Mouse (Mus musculus): Measurements from ENCODE around the gene Cntn1. TPM values are rescaled to one million over a fixed set of nuclear protein-coding genes. Genes with fewer than 3 reads are reported as not detected.
A peak's percentile ranks its signal among the peaks of the same experiment; 100 is the strongest.

Gene Cntn1
- total RNA-seq (2021), result 1 to 10 TPM; 4.4 to 7.2 TPM
- long read RNA-seq, experiment 1, full-length matches to known transcripts, result 1 of 3 reads
- long read RNA-seq, experiment 1, partial matches to known transcripts, result 1 of 3 reads
- long read RNA-seq, experiment 1, other reads (novel, unspliced or antisense), result 1 of 3 reads
- long read RNA-seq, experiment 2, full-length matches to known transcripts, result 2 of 2 reads
- long read RNA-seq, experiment 2, partial matches to known transcripts, result 0 of 2 reads
- long read RNA-seq, experiment 2, other reads (novel, unspliced or antisense), result 0 of 2 reads

DNA sequence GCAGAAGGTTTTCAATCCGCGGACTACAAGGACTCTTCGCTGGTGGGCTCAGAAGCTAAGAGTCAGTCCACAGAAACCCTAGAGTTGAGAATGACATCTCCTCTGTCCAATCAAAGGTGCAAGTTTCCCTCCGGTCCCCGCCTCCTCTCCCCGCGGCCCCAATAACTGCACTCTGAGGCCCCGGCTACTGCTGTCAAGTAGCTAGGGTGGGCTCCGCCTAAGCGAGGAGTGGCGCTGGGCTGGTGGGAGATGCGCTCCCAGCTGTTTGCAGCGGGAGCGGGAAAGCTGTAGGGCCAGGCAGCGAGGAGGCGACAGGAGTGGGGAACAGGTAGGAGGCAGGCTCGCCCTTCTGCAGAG lies at the start of gene Cntn1:
Cntn1 (plus strand) TSS at position 170 of the 357 bp plus-strand sequence.
- DNase-seq, result peak; percentile 43

DNA sequence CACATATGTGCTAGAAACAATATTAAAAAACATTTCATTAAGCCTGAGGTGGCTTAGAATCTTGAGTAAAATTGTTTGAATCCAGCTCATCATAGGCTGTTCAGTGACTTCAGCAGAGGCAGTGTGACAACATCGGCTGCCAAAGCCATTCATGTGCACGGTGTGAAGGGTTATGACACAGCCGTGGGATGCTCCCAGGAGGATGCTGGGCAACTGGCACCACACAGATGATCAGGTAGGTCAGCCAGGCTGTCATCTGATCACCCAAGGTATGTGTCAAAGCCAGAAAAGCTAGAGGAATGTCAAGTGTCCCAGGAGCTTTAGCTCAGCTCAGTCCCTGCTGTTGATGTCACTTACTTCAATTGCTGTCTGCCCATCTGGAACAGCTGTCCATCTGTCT lies 49.5 kb upstream of the Cntn1 start:
- DNase-seq, result no peak

DNA sequence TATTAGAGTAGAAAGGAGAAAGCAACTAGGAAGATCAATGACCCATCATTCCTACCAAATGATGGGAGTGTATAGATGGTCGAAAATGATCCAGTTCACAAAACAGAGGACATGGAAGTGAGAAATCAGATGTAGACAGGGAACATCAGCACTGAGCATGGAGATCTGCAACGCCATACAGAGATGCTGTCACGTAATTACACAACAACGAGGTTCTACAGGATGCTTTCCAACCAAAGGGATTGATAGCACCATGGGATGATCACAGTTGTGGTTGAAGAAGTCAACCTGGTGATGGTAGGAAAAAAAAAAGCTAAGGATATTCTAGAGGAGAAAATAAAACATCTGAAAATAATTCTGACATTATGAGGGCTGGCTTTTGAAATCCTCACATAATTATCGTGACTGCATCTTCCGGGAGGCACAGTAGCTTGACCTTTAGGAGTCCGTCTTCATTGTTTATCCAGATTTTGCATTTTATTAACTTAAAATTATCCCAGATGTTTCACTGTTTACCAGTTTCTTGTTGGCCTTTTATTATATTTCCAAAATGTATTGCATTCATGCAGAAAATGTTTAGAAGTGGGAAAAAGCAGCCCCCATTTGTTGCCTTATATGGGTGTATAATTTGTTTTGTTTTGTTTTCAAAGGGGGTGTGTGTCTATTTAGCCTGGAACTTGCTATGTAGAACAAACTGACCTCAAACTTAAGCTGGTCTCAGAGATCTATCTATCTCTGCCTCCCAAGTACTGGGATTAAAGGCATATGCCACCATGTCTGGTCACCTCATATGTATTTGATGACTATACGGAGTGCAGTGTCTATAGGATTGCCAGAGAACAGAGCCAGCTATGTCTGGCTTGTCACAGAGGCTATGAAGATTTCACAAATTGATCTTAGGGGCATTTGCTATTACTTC lies 38.5 kb upstream of the Cntn1 start:
- no peak for DNase-seq

- DNase-seq, result no peak
Measured at GRCm38 (mm10) chr15:92034111-92034510, 16.9 kb upstream of the Cntn1 start.

GRCm38 (mm10) chr15:92042538-92042937 lies 8.4 kb upstream of the Cntn1 start:
- DNase-seq, result no peak

- no peak for DNase-seq
Measured at GRCm38 (mm10) chr15:92046042-92046441, 4.9 kb upstream of the Cntn1 start.

DNA sequence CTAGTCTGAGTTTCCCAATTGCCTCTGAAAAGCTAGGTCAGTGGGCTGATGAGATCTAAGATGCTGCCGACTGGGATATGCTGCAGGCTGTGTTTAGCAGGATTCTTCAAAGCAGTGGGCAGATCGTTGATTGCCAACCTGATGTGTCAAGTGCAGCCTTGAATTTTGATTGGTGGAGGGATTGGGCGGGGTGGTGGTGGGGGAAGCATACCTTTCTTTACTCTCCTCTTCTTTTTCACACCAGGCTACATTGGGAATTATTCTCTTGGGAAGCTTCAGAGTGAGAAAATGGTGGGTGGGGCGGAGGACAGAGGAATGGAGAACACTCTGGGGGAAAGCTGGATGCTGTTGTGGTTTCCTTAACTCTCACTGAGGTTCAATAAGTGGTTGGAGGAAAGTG lies 2.9 kb upstream of the Cntn1 start:
- DNase-seq, result no peak

DNA sequence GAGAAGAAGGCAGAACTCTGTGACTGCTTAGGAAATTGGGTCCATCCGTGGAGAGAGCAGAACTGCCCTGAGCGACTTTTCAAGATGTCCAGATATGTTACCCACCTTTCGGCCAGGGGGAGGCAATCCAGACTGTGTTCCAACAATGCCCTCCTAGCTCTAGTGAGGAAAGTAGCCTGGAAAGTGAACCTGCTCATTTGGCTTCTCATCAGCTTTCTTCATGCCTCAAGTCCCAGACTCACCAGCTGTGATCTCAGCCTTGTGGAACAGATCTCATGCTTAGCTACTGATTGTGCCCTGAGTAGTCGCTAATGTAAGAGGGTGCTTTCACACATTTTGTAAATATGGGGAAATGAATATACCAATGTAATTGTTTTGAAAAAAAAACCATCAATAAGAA lies 2.4 kb upstream of the Cntn1 start:
- no peak for DNase-seq

- DNase-seq, result peak; percentile 29
Measured at GRCm38 (mm10) chr15:92051353-92052132, 578 bp downstream of the Cntn1 start.

DNA sequence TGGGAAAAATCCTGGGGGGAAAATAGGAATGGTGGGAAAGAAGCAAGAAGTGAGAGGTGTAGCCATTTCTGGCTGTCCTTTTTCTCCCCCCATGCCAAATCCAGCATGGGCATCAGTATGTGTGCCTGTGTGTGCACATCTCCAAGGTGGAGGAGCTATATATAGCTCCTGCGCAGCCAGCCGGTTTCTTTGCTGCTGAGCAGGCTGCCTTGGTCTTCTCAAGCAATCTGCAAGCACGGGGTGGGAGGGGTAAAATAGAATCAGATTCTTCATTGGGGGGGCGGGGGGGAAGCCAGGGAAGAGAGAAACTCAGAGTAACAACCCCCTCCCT lies 1.1 kb downstream of the Cntn1 start:
- no peak for DNase-seq

DNA sequence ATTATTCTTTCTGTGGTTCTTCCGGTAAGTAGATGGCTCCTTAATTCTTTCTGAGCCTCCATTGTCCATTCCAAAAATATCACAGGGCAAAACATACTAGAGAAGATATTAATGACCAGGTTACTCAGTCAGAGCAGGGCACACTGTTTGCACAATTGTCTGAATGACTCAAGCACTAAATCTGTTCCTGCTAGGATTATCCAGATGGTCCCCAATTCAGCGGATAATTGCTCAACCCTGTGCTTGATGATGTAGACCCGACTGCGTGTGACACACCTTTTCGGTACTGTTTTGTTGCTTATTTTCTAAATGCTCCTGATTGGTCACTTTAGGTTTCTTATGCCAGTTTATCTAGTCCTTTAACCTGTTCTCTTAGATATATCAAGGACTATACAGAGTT lies 6.6 kb downstream of the Cntn1 start:
- no peak for DNase-seq

DNA sequence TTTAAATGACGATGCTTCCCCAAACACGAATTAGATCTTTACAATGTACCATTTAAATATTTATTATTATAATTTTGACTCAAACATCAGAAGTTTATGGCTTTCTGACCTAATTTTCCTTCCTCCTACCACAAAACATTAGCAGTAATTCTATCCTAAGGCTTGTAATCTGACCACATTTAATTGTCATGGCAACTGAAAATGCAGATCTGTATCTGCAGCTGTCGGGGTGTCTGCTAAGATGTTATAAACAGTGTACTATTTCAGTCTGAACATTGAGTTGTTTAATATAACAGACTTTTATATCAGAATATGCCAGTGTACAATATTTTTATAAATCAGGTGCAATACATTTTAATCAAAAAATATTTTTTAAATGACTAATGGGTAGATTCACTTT lies 10.0 kb downstream of the Cntn1 start:
- no peak for DNase-seq

DNA sequence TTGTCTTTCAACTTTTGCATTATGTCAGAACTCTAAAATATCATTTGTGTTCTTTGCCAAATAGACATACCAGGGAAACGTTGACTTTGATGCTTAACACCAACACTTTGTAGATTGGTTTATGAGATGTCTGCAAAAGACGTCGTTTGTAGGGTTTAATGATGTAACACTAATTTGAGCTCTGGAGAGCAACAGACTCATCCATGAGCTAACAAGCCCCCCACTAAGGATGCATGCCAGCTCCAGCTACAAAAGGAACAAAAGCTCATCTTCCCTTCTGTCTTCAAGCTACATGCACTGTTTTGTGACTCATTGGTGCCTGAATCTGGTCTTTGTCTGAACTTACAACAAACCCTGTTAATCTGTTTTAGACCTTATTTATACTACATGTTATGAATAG lies 28.5 kb downstream of the Cntn1 start:
- no peak for DNase-seq

DNA sequence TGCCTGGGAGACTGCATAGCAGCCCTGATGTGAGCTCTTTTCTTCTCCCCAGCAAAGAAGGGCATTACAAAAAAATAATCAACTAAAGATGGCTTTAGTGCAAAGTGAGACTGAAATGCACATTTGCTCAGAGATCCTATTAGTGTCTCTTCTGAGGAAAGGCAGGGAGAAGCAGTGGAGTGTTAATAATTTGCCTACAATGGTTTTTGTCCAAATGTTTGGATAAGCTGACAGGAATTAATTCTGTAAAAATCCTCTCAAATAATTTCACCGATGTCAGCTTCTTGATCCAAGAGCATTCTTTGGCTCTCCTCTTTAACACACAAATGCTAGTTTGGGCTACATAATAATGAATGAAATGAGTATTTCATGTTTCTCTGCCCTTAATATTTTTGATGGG lies 34.9 kb downstream of the Cntn1 start:
- DNase-seq, result no peak

DNA sequence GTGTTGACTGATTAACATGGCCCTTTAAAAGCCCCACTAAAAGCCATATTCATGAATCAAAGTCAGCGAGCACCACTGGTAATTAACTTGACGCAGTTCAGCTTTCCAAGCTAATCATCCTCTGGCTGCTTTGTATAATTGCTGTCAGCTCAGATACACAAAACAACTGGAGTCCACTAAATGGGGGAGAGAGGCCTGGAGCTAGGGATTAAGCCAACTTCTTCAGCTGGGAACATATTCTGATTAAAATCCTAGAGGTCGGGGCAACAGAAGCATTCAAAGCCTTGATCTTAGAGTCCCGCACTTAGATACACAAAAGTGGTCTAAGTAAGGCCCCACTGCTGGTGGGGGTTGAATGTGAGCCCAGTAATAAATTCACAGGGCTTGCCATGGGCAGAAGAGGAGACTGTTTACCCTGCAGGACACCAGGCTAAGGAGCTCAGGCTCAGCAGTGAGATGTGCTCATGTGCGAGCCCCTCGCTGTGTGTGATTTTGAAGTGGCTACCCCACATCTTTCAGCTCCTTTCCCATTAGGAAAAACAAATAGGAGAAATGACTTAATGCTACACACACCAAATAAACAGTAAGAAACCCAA lies 36.8 kb downstream of the Cntn1 start:
- DNase-seq, result no peak

DNA sequence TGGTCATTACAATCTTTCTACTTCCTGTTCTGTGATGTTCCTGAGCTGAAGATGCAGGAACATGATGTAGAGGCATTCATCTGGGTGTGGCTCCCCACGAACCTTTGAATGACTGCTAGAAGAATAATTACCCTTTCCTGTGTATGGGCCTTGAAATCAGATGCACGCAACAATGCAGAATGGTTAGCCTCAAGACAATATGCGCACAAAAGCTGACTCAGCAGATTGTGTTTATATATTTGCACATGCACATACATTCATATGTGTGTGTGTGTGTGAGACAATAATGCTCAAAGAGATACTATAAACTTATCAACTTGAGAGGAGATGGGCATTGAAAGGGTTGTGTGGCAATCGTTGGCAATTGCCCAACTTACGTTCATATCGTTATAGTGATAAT lies 39.8 kb downstream of the Cntn1 start:
- no peak for DNase-seq

DNA sequence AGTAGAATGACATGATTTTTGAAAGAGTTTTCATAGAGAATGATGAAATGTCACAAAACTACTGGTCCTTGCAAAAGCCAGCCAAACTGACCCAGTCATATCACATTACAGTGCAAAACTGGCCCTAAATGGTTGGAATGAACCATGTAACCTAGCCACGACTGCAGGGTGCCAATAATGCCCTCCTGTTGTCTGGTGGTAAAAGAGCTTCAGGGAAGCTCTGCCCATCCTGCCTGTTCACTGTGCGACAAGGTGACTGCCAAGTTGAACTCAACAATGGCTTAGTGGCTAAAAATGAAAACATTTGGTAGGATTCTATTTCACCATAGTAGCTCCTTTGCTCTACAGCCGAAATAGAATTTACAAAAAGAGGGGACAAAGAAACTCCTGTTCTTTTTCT lies 41.1 kb downstream of the Cntn1 start:
- DNase-seq, result no peak

- no peak for DNase-seq
Measured at GRCm38 (mm10) chr15:92099410-92100174, 48.6 kb downstream of the Cntn1 start.

- no peak for DNase-seq
Measured at GRCm38 (mm10) chr15:92101956-92102355, 51.0 kb downstream of the Cntn1 start.

DNA sequence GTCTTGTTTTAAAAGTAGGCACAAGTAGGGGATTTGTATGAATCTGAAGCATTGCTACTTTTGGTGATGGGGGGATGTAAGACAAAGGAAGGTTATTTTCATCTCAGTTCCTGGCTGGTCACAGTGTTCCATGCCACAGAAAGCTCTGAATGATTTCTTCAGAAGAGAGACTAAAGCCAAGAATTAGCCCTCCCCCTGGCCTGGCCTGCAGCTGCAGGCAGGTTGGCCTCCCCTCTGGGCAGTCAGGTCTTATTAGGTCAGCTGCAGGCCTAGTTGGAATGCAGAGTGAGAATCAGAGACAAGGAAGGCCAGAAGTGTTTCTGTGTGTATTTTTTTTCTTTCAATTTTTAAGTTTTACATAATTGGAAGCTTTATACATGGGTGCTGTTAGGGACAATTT lies 61.5 kb downstream of the Cntn1 start:
- DNase-seq, result peak; percentile 44

DNA sequence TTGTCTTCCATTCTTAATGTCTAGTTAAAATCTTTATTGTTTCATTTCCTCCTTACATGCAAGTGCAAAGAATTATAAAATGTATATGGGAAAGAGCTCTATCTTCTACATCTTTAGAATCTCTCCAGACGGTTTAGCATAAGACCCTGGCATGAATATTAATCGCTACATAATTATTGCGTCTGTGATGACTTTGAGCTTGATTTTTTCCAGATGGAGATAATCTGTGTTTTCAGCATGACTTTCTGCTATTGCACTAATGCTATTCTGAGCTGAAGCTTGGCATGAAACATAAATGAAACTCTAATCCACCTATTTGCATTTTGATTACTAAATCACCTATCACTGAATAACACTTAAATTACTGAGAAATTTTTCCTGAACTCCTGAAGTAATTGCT lies 82.0 kb downstream of the Cntn1 start:
- no peak for DNase-seq

- no peak for DNase-seq
Measured at GRCm38 (mm10) chr15:92134254-92134653, 83.3 kb downstream of the Cntn1 start.
